Mouse (Mus musculus): ENCODE results near the gene Foxk2. TPM values are rescaled to one million over a fixed set of nuclear protein-coding genes. Genes with fewer than 3 reads are reported as not detected.
A peak's percentile ranks its signal among the peaks of the same experiment; 100 is the strongest.

Gene Foxk2
- polyA plus RNA-seq, 1 experiment from 2014 or later: 12.5 TPM

- H3K4me3 ChIP-seq (ENCODE audit: low read length): no peak overlapping the region
Observed at GRCm38 (mm10) chr11:121231628-121232291, 28.0 kb upstream of the Foxk2 start.

GRCm38 (mm10) chr11:121232706-121233105, 27.1 kb upstream of the Foxk2 start:
- WGBS: 41% methylated on average over 4 of the region's 4 CpGs
- no peak for ATAC-seq
- Histone ChIP-seq H3K9ac (ENCODE audit: low read depth, low read length) (no peak overlapping the region), H3K27me3 (replicated peaks; ENCODE audit: control insufficient read depth, insufficient read depth, low read length) (no peaks in the 10 kb centered on the region), H3K4me1 (ENCODE audit: control insufficient read depth, insufficient read depth, low read depth, low read length) (peaks cover 12% of the 10 kb centered on the region), H3K27ac (ENCODE audit: low read depth, low read length) (no peak overlapping the region), H3K36me3 (ENCODE audit: control insufficient read depth, insufficient read depth, low read length) (no peaks in the 10 kb centered on the region), H3K9me3 (ENCODE audit: control insufficient read depth, low read length) (no peaks in the 10 kb centered on the region), H3K4me2 (ENCODE audit: low read length) (no peak overlapping the region), H3K4me3 (ENCODE audit: low read length) (no peak overlapping the region)

More at GRCm38 (mm10) chr11:121231628-121232291, 28.0 kb upstream of the Foxk2 start:
- no peak for ATAC-seq
- H3K9ac ChIP-seq (ENCODE audit: low read depth, low read length): no peak overlapping the region
- no peaks in the 10 kb centered on the region for H3K27me3 ChIP-seq (replicated peaks; ENCODE audit: control insufficient read depth, insufficient read depth, low read length)
- no peak overlapping the region for H3K4me2 ChIP-seq (ENCODE audit: low read length)
- H3K36me3 ChIP-seq (ENCODE audit: control insufficient read depth, insufficient read depth, low read length): no peaks in the 10 kb centered on the region
- H3K4me1 ChIP-seq (ENCODE audit: control insufficient read depth, insufficient read depth, low read depth, low read length): peaks cover 20% of the 10 kb centered on the region
- no peak overlapping the region for H3K27ac ChIP-seq (ENCODE audit: low read depth, low read length)
- WGBS: 54% methylated on average over 4 of the region's 4 CpGs
- H3K9me3 ChIP-seq (ENCODE audit: control insufficient read depth, low read length): no peaks in the 10 kb centered on the region

GRCm38 (mm10) chr11:121235475-121236238, 24.1 kb upstream of the Foxk2 start:
- H3K36me3 ChIP-seq (ENCODE audit: control insufficient read depth, insufficient read depth, low read length): no peaks in the 10 kb centered on the region
- H3K9ac ChIP-seq (ENCODE audit: low read depth, low read length): no peak overlapping the region
- peak overlapping the region; percentile 94 for H3K27ac ChIP-seq (ENCODE audit: low read depth, low read length)
- no peak overlapping the region for H3K4me3 ChIP-seq (ENCODE audit: low read length)
- H3K9me3 ChIP-seq (ENCODE audit: control insufficient read depth, low read length): no peaks in the 10 kb centered on the region
- ATAC-seq: no peak
- H3K4me2 ChIP-seq (ENCODE audit: low read length): peak overlapping the region; percentile 46
- H3K4me1 ChIP-seq (ENCODE audit: control insufficient read depth, insufficient read depth, low read depth, low read length): peaks cover 20% of the 10 kb centered on the region
- H3K27me3 ChIP-seq (replicated peaks; ENCODE audit: control insufficient read depth, insufficient read depth, low read length): no peaks in the 10 kb centered on the region
- WGBS: 29% methylated on average over 9 of the region's 9 CpGs

- Histone ChIP-seq H3K27me3 (replicated peaks; ENCODE audit: control insufficient read depth, insufficient read depth, low read length) (no peaks in the 10 kb centered on the region), H3K4me3 (ENCODE audit: low read length) (peak within 1 kb of the TSS; percentile 79), H3K9ac (ENCODE audit: low read depth, low read length) (peak within 1 kb of the TSS; percentile 90), H3K4me1 (ENCODE audit: control insufficient read depth, insufficient read depth, low read depth, low read length) (peaks cover 25% of the 10 kb centered on the region), H3K36me3 (ENCODE audit: control insufficient read depth, insufficient read depth, low read length) (no peaks in the 10 kb centered on the region), H3K4me2 (ENCODE audit: low read length) (peak within 1 kb of the TSS; percentile 68), H3K9me3 (ENCODE audit: control insufficient read depth, low read length) (no peaks in the 10 kb centered on the region), H3K27ac (ENCODE audit: low read depth, low read length) (peak within 1 kb of the TSS; percentile 95)
- under 1% methylated on average over 50 of the region's 50 CpGs for WGBS
- peak; percentile 99 for ATAC-seq
Observed at GRCm38 (mm10) chr11:121236564-121237344, 23.0 kb upstream of the Foxk2 start, which contains the start of gene Narf. Gene Narf (plus strand): TSS chr11:121237253.

GRCm38 (mm10) chr11:121237345-121238128, 22.3 kb upstream of the Foxk2 start:
- Histone ChIP-seq H3K4me3 (ENCODE audit: low read length) (peak overlapping the region; percentile 79), H3K9ac (ENCODE audit: low read depth, low read length) (peak overlapping the region; percentile 90), H3K4me1 (ENCODE audit: control insufficient read depth, insufficient read depth, low read depth, low read length) (peaks cover 25% of the 10 kb centered on the region), H3K4me2 (ENCODE audit: low read length) (peak overlapping the region; percentile 68), H3K27me3 (replicated peaks; ENCODE audit: control insufficient read depth, insufficient read depth, low read length) (no peaks in the 10 kb centered on the region), H3K27ac (ENCODE audit: low read depth, low read length) (peak overlapping the region; percentile 95), H3K9me3 (ENCODE audit: control insufficient read depth, low read length) (no peaks in the 10 kb centered on the region), H3K36me3 (ENCODE audit: control insufficient read depth, insufficient read depth, low read length) (peaks cover 3% of the 10 kb centered on the region; the same call in 1 of the 2 replicates)
- WGBS: 3% methylated on average over 28 of the region's 28 CpGs
- peak; percentile 60 for ATAC-seq

- ATAC-seq: no peak
- H3K4me1 ChIP-seq (ENCODE audit: control insufficient read depth, insufficient read depth, low read depth, low read length): peaks cover 25% of the 10 kb centered on the region
- no peak overlapping the region for H3K27ac ChIP-seq (ENCODE audit: low read depth, low read length)
- H3K27me3 ChIP-seq (replicated peaks; ENCODE audit: control insufficient read depth, insufficient read depth, low read length): no peaks in the 10 kb centered on the region
- H3K4me3 ChIP-seq (ENCODE audit: low read length): no peak overlapping the region
- peaks cover 15% of the 10 kb centered on the region for H3K36me3 ChIP-seq (ENCODE audit: control insufficient read depth, insufficient read depth, low read length)
- 100% methylated on average over 2 of the region's 2 CpGs for WGBS
- H3K9me3 ChIP-seq (ENCODE audit: control insufficient read depth, low read length): no peaks in the 10 kb centered on the region
- no peak overlapping the region for H3K4me2 ChIP-seq (ENCODE audit: low read length)
- H3K9ac ChIP-seq (ENCODE audit: low read depth, low read length): no peak overlapping the region
Observed at GRCm38 (mm10) chr11:121239669-121240068, 20.1 kb upstream of the Foxk2 start.

GRCm38 (mm10) chr11:121250196-121250595, 9.6 kb upstream of the Foxk2 start:
- Histone ChIP-seq H3K4me1 (ENCODE audit: control insufficient read depth, insufficient read depth, low read depth, low read length) (no peaks in the 10 kb centered on the region), H3K4me3 (ENCODE audit: low read length) (no peak overlapping the region), H3K9ac (ENCODE audit: low read depth, low read length) (no peak overlapping the region), H3K9me3 (ENCODE audit: control insufficient read depth, low read length) (no peaks in the 10 kb centered on the region), H3K36me3 (ENCODE audit: control insufficient read depth, insufficient read depth, low read length) (peaks cover 82% of the 10 kb centered on the region), H3K4me2 (ENCODE audit: low read length) (no peak overlapping the region), H3K27me3 (replicated peaks; ENCODE audit: control insufficient read depth, insufficient read depth, low read length) (no peaks in the 10 kb centered on the region), H3K27ac (ENCODE audit: low read depth, low read length) (no peak overlapping the region)
- ATAC-seq: no peak
- 89% methylated on average over 8 of the region's 8 CpGs for WGBS

- Histone ChIP-seq H3K4me2 (ENCODE audit: low read length) (peak overlapping the region; percentile 91), H3K4me1 (ENCODE audit: control insufficient read depth, insufficient read depth, low read depth, low read length) (peaks cover 18% of the 10 kb centered on the region), H3K36me3 (ENCODE audit: control insufficient read depth, insufficient read depth, low read length) (peaks cover 5% of the 10 kb centered on the region; the same call in 1 of the 2 replicates), H3K27ac (ENCODE audit: low read depth, low read length) (peak overlapping the region; percentile 86), H3K9me3 (ENCODE audit: control insufficient read depth, low read length) (no peaks in the 10 kb centered on the region), H3K27me3 (replicated peaks; ENCODE audit: control insufficient read depth, insufficient read depth, low read length) (no peaks in the 10 kb centered on the region), H3K9ac (ENCODE audit: low read depth, low read length) (peak overlapping the region; percentile 98), H3K4me3 (ENCODE audit: low read length) (peak overlapping the region; percentile 89)
- WGBS: under 1% methylated on average over 56 of the region's 60 CpGs
- 0 out of 2 replicates have a peak, but pooled peaks have one; percentile 11 for ATAC-seq
Observed at GRCm38 (mm10) chr11:121260211-121260906, 569 bp downstream of the Foxk2 start.

Data from hindbrain, embryonic 16.5 days (tissue).